Mouse (Mus musculus) erythroblast, adult 5-6 weeks (primary cell): ENCODE measurements around the gene Muc20. TPM values are rescaled to one million over a fixed set of nuclear protein-coding genes. Genes with fewer than 3 reads are reported as not detected.

Experiments
- ATAC-seq: replicated peaks from 2 replicates; pipeline ENCODE4 v1.8.0; 2016; ENCODE audit warnings: moderate number of reproducible peaks, mild to moderate bottlenecking, moderate TSS enrichment, inconsistent platforms; ENCODE audit not compliant: poor library complexity, low FRiP score, severe bottlenecking
- total RNA-seq, 2 experiments: library from RNA; stranded (forward) in 1 of 2; stranded (reverse) in 1 of 2; fragments of 150-400 nt in 1 of 2; fragments of 200-764, 138-1000 nt in 1 of 2; gene quantifications; 2 replicates each; pipeline versions ENCODE4 v1.2.3 to v1.2.4; 2015 to 2017; ENCODE audit warnings: low replicate concordance in 2 of 2

Gene Muc20
- total RNA-seq, 2 experiments from 2014 or later: not detected

GRCm38 (mm10) chr16:32728240-32728639, 69.0 kb downstream of the Muc20 start:
- ATAC-seq: no peak

Other genes with a start within 250 kb of the Muc20 start
- 1,871 and 1,887 TPM in 2 replicates for gene Tfrc, start 188.5 kb downstream of the Muc20 start, total RNA-seq (2015; ENCODE audit: low replicate concordance)
- gene Tfrc, start 188.5 kb downstream of the Muc20 start, total RNA-seq (2017; ENCODE audit: low replicate concordance): 2,733 and 3,492 TPM in 2 replicates
- 15.8 and 33.2 TPM in 2 replicates for gene Tnk2, start 153.6 kb downstream of the Muc20 start, total RNA-seq (2015; ENCODE audit: low replicate concordance)
- gene Tnk2, start 153.6 kb downstream of the Muc20 start, total RNA-seq (2017; ENCODE audit: low replicate concordance): 19.6 and 29.7 TPM in 2 replicates
- not detected in 2 replicates for gene Muc4, start 61.5 kb downstream of the Muc20 start, total RNA-seq (2015; ENCODE audit: low replicate concordance)
- 0.14 and 0.26 TPM in 2 replicates for gene Muc4, start 61.5 kb downstream of the Muc20 start, total RNA-seq (2017; ENCODE audit: low replicate concordance)
- not detected in 2 replicates for gene Smbd1, start 13.0 kb upstream of the Muc20 start, total RNA-seq (2015; ENCODE audit: low replicate concordance)
- not detected in 2 replicates for gene Smbd1, start 13.0 kb upstream of the Muc20 start, total RNA-seq (2017; ENCODE audit: low replicate concordance)
- gene Fyttd1, start 80.1 kb upstream of the Muc20 start, total RNA-seq (2015; ENCODE audit: low replicate concordance): 5.6 and 6.0 TPM in 2 replicates
- 9.5 and 11.8 TPM in 2 replicates for gene Fyttd1, start 80.1 kb upstream of the Muc20 start, total RNA-seq (2017; ENCODE audit: low replicate concordance)
- 2.9 and 7.7 TPM in 2 replicates for gene Rubcn, start 80.3 kb upstream of the Muc20 start, total RNA-seq (2015; ENCODE audit: low replicate concordance)
- gene Rubcn, start 80.3 kb upstream of the Muc20 start, total RNA-seq (2017; ENCODE audit: low replicate concordance): 2.5 and 5.3 TPM in 2 replicates
- 9.8 and 10.2 TPM in 2 replicates for gene Lrch3, start 116.7 kb upstream of the Muc20 start, total RNA-seq (2015; ENCODE audit: low replicate concordance)
- 7.4 and 18.0 TPM in 2 replicates for gene Lrch3, start 116.7 kb upstream of the Muc20 start, total RNA-seq (2017; ENCODE audit: low replicate concordance)